Mouse (Mus musculus): ENCODE measurements around the gene Ubald2. TPM values are rescaled to one million over a fixed set of nuclear protein-coding genes. Genes with fewer than 3 reads are reported as not detected.
A peak's percentile ranks its signal among the peaks of the same experiment; 100 is the strongest.
"Not testable (repeated sequence)": the region's sequence is repeated elsewhere in the genome, so short reads cannot be mapped to it uniquely, and the experiment has no call there.

Ubald2 gene
- polyA plus RNA-seq, 1 experiment from 2014 or later = 26.6 TPM

DNA sequence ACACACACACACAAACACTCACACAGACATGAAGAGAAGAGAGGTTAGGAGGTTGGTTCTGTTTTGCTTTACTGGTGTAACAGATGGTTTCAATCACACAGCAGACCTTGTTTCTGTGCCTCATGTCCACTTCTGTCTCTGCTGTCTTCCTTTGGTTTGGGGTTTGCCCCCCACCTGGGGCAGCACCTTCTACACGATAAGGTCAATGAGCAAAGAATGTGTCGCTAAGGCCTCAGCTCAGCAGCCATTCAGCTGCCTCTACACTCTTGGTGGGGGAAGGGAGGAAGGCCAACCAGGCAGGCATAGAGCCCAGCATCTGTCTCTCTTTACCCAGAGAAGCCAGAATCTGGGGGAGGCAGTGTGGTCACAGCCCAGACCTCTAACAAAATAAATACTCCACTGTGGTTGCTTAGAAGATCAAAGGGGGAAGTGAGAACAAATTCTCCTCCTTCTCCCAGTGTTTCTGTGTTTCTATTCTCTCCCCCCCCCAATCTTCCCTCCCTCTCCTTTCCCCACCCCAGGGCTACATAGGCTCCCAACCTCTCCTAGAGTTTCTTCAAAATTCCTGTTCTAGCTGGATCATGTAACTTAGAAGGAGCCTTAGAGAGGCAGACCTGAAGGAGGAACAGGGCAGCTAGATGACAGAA is 15.6 kb upstream of the Ubald2 start:
- peak overlapping the region; percentile 84 for H3K27ac ChIP-seq
- H3K27me3 ChIP-seq = no peaks in the 10 kb centered on the region
- WGBS = 14% methylated on average over 2 of the region's 2 CpGs
- no peak overlapping the region for H3K4me2 ChIP-seq
- H3K4me1 ChIP-seq = peaks cover 26% of the 10 kb centered on the region
- no peaks in the 10 kb centered on the region for H3K36me3 ChIP-seq
- ATAC-seq (ENCODE audit: insufficient number of reproducible peaks, low FRiP score, low TSS enrichment, low read depth) = peak; percentile 56; the same call in 1 of the 2 replicates
- H3K9ac ChIP-seq = no peak overlapping the region
- no peaks in the 10 kb centered on the region for H3K9me3 ChIP-seq
- H3K4me3 ChIP-seq = no peak overlapping the region

DNA sequence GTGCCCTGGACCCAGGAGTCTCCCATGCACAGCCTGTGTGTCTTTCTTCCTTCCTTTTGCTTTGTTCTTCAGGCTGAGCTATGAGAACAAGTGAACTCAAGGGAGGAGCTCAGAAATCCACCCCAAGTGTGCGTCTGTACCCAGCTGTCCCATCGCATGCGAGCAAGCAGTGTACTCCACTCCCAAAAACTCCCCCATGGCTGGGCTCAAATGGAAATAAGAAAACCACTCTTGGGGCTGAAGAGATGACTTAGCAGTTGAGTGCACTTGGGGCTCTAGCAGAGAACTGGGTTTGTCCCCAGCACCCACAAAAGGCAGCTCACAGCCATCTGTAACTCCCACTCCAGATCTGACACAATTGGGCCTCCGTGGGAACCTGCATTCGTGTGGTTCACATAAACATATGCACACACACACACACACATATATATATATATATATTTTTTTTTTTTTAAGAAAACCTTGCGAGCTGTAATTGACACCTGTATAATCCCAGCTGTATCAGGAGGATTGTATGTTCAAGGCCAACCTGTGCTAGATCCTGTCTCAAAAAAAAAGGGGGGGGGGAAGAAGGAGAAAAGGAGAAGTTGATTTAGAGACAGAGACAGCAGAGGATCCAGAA is 14.9 kb upstream of the Ubald2 start:
- Histone ChIP-seq H3K9me3 (no peaks in the 10 kb centered on the region), H3K9ac (no peak overlapping the region), H3K4me1 (peaks cover 23% of the 10 kb centered on the region), H3K27ac (peak overlapping the region; percentile 84), H3K36me3 (no peaks in the 10 kb centered on the region), H3K4me3 (no peak overlapping the region), H3K4me2 (no peak overlapping the region), H3K27me3 (no peaks in the 10 kb centered on the region)
- ATAC-seq (ENCODE audit: insufficient number of reproducible peaks, low FRiP score, low TSS enrichment, low read depth) = no peak
- WGBS = 58% methylated on average over 6 of the region's 6 CpGs

DNA sequence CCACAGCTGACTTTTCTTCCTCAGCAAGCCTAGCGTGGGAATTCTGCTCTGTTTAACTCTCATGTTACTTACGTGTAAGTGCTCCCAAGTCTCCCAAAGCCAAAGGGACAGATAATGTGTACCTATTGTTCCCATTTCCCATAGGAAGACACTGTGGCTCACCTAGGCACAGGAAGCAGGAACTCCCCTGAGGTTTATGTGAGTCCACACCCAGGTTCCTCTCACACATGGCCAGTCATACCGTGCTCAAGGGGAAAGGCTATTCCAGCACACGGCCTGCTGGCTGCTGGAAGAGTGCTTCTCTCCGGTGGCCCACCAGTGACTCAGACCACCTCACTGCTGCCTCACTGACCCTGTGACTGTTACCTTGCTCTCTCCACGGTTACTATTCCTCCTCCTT is 12.8 kb upstream of the Ubald2 start:
- WGBS = 75% methylated on average over 6 of the region's 6 CpGs
- Histone ChIP-seq H3K27ac (no peak overlapping the region), H3K4me2 (no peak overlapping the region), H3K4me3 (no peak overlapping the region), H3K9ac (no peak overlapping the region), H3K36me3 (no peaks in the 10 kb centered on the region), H3K27me3 (no peaks in the 10 kb centered on the region), H3K4me1 (peaks cover 21% of the 10 kb centered on the region), H3K9me3 (no peaks in the 10 kb centered on the region)
- ATAC-seq (ENCODE audit: insufficient number of reproducible peaks, low FRiP score, low TSS enrichment, low read depth) = no peak

DNA sequence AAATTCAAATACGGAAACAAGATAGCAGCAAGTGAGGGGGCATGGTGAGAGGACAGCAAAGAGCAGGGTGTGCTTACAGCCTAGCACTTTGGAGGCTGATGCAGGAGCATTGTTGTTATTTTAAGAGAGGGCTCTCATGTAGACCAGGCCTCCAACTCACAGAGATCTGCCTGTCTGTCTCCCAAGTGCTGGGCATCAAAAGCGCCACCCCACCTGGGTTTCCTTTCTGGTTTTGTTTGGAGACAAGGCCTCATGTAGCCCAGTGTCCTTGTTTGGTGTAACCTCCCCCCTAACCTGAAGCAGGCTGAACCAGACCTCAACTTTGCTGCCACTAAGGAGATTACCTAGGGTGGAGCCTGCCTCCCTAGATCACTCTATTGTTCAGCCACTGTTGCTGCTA is 11.3 kb upstream of the Ubald2 start:
- H3K27me3 ChIP-seq = no peaks in the 10 kb centered on the region
- no peak overlapping the region for H3K4me2 ChIP-seq
- H3K4me1 ChIP-seq = peaks cover 15% of the 10 kb centered on the region
- H3K9ac ChIP-seq = no peak overlapping the region
- no peak for ATAC-seq (ENCODE audit: insufficient number of reproducible peaks, low FRiP score, low TSS enrichment, low read depth)
- H3K36me3 ChIP-seq = no peaks in the 10 kb centered on the region
- H3K27ac ChIP-seq = no peak overlapping the region
- no peak overlapping the region for H3K4me3 ChIP-seq
- WGBS = 87% methylated on average over 2 of the region's 2 CpGs
- no peaks in the 10 kb centered on the region for H3K9me3 ChIP-seq

DNA sequence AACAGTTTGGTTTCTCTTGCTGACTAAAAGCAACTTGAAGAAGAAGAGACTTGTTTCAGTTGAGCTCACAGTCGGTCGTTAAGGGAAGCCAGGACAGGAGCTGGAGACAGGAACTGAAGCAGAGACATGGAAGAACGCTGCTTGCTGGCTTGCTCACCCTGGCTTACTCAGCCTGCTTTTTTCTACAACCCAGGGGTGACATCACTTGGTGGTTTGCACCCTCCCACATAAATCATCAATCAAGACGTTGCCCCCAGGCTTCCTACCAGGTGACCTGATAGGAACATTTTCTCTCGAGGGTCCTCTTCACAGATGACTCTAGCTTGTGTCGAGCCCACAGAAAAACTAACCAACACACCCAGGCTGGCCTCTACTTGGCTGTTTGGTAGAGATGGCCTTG is 10.7 kb upstream of the Ubald2 start:
- Histone ChIP-seq H3K4me2 (no peak overlapping the region), H3K27ac (no peak overlapping the region)
- 76% methylated on average over 6 of the region's 6 CpGs for WGBS

DNA sequence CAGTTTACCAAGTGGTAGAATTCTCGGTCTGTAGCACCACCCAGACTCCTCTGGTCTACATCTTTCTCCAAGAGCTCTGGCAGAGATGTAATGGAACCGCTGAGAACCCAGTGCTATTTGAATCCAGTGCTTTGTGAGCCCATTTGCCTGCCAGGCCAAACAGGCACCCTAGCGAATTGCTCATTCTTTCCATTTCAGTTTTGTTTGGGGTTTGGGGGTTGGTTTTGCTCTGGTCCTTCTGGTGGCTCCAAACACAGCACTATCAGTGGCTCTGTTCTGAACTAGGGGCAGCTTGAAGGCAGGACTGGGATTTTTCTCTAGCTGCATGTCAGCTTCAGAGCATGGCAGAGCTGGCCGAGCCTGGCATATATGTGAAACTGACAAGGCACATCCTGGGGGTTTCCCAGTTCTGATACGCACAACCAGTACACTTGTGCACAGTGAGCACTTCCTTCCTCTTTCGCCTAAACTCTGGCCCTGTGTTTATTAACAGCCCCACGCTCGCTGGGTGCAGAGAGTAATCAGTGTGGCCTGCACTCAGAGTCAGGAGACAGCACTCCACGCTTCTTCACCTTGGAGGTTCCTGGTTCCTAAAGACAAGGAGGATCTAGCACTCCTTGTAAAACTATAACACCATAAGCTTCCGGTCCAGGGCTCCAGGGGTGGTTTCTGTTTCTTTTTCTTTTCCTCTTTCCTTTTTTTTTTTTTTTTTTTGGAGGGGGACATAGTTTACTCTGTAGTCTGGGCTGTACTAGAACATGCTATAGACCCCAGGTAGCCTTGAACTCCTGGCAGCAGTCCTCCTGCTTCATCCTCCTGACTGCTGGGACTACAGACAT is 9.9 kb upstream of the Ubald2 start:
- Histone ChIP-seq H3K9ac (no peak overlapping the region), H3K4me1 (peaks cover under 1% of the 10 kb centered on the region; the same call in 1 of the 2 replicates)
- WGBS = 73% methylated on average over 10 of the region's 10 CpGs

More for the DNA sequence above, 10.7 kb upstream of the Ubald2 start:
- Histone ChIP-seq H3K36me3 (no peaks in the 10 kb centered on the region), H3K4me3 (no peak overlapping the region), H3K9ac (no peak overlapping the region), H3K4me1 (peaks cover 8% of the 10 kb centered on the region), H3K27me3 (no peaks in the 10 kb centered on the region), H3K9me3 (no peaks in the 10 kb centered on the region)
- ATAC-seq (ENCODE audit: insufficient number of reproducible peaks, low FRiP score, low TSS enrichment, low read depth) = no peak

DNA sequence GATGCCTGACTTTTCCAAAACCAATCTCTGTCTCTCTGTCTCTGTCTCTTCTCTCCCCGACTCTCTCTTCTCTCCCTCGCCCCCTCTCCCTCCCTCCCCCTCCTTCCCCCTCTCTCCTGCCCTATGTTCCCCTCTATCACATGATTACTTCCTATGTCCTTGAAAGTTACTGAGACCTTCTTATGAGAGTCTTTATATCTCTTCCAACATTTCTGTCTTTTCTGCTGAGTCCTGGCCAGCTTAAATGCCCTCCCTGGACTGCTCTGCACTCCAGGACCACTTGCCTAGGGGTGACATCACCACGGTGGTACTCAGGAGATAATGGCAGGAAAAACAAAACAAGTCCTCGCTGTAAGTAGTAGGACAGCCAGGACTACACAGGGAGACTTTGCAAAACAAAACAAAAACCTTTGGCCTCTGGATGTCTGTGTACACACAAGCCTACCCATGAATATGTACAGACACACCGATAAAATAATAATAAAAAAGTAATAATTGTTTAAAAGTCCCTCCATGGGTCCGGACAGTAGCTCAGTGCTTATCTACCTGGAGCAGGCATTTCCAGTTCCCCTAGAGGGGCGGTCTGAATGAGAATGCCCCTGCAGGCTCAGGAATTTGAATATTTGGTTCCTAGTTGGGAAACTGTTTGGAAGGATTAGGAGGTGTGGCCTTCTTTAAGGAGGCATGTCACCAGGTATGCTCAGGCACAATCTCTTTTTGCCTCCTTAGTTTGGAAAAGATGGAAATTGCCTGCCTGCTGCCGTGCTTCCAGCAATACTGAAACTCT is 9.1 kb upstream of the Ubald2 start:
- Histone ChIP-seq H3K27me3 (no peaks in the 10 kb centered on the region), H3K27ac (no peak overlapping the region), H3K4me3 (no peak overlapping the region), H3K9ac (no peak overlapping the region), H3K4me2 (no peak overlapping the region), H3K9me3 (no peaks in the 10 kb centered on the region), H3K4me1 (no peaks in the 10 kb centered on the region), H3K36me3 (no peaks in the 10 kb centered on the region)
- ATAC-seq (ENCODE audit: insufficient number of reproducible peaks, low FRiP score, low TSS enrichment, low read depth) = no peak
- WGBS = 56% methylated on average over 8 of the region's 8 CpGs

More for the DNA sequence above, 9.9 kb upstream of the Ubald2 start:
- H3K27me3 ChIP-seq = no peaks in the 10 kb centered on the region
- no peaks in the 10 kb centered on the region for H3K9me3 ChIP-seq
- H3K27ac ChIP-seq = no peak overlapping the region
- H3K36me3 ChIP-seq = no peaks in the 10 kb centered on the region
- no peak overlapping the region for H3K4me3 ChIP-seq
- ATAC-seq (ENCODE audit: insufficient number of reproducible peaks, low FRiP score, low TSS enrichment, low read depth) = no peak
- H3K4me2 ChIP-seq = no peak overlapping the region

DNA sequence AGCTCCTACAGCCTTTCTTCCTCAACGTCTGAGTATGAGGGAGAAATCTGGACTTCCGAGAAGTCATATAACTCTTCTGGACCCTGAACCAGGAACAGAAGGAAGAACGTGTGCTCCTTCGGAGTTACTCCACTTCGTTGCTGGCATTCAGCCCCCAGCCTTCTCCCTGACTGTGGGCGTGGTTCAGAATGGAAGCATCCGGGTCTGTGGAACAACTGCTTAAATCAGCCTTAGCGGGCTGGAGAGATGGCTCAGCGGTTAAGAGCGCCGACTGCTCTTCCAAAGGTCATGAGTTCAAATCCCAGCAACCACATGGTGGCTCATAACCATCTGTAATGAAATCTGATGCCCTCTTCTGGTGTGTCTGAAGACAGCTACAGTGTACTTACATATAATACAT is 7.6 kb upstream of the Ubald2 start:
- H3K27ac ChIP-seq; H3K4me3 ChIP-seq; H3K36me3 ChIP-seq; H3K4me2 ChIP-seq; ATAC-seq (ENCODE audit: insufficient number of reproducible peaks, low FRiP score, low TSS enrichment, low read depth); H3K27me3 ChIP-seq; H3K9me3 ChIP-seq; H3K9ac ChIP-seq; H3K4me1 ChIP-seq: not testable (repeated sequence)
- WGBS = 82% methylated on average over 11 of the region's 11 CpGs

DNA sequence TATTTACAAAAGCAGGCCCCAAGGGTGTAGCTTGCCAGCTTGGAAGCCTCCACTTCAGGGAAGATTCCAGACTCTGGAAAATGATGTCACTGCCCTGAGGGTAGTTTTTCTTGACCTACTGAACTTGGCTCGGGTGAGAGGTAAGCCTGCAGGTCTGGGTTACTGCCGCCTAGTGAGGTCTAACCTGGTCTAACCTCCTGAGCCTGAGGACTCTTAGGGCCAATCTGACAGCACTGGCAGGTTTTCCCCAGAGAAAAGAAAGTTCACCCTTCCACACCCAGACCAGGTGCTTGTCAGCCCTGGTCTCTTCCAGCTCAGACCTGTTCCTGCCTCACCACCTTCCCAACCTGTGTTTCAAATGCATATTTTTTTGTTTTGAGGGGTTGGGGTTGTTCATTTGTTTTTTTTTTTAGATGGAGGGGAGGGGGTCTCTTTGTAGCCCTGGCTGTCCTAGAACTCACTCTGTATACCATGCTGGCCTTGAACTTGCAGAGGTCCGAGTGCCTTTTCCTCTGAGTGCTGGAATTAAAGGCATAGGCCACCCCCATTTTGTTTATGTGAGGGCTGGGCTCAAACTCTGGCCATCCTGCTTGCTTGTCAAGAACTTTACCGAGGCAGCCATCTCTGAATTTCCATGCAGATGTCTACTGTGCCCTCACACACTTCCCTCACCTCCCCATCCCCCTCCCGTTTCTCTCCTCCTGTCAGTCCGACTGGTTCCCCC is 6.9 kb upstream of the Ubald2 start:
- no peaks in the 10 kb centered on the region for H3K27me3 ChIP-seq
- no peak overlapping the region for H3K9ac ChIP-seq
- peaks cover 3% of the 10 kb centered on the region; the same call in 1 of the 2 replicates for H3K4me1 ChIP-seq
- ATAC-seq (ENCODE audit: insufficient number of reproducible peaks, low FRiP score, low TSS enrichment, low read depth) = no peak
- no peak overlapping the region for H3K4me2 ChIP-seq
- H3K27ac ChIP-seq = no peak overlapping the region
- H3K36me3 ChIP-seq = no peaks in the 10 kb centered on the region
- no peak overlapping the region for H3K4me3 ChIP-seq
- WGBS = 71% methylated on average over 6 of the region's 6 CpGs
- no peaks in the 10 kb centered on the region for H3K9me3 ChIP-seq

DNA sequence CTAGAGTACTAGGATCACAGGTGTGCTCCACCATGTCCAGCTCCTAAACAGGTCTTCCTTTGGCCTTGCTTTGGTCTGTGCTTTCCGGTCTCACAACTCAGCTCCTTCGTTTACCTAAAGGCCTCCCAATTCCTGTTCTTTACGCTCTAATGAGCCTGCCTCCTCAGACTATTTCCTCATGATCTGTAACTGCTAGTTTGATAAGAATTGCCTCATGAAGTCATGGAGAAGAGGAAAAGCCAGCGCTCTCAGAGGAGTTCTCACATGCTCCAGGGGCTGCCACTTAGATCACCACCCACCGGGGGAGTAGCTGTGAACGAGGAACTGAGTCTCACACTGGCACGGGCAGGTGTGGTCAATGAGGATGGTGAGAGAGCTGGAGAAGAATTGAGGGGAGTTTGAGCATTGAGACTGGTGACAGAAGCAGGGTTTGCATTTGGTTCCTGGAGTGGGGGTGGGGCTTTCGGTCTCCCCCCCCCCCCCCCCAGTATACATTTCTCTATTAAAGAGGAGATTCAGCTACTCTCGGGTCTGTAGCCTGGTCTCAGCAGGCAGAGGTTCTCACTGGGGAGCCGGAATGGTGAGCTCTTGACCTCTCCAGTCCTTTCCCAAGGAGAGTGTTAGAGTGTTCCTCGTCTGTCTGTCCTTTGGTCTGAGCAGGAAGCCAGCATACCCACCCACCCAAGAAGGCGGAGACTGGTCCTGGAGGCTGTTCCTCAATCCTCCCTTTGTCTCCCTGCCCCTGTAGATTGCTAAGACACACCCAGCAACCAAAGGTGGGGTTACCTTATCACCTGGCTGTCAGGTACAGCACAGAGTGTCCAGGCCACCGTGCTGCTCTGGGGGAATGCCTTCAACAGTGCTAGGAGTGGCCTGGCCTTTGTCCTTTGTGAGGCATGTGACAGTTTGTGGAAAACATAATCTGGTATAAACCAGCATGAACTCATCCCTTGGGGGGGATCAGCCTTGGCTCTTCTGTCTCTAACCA is 4.7 kb upstream of the Ubald2 start:
- no peak for ATAC-seq (ENCODE audit: insufficient number of reproducible peaks, low FRiP score, low TSS enrichment, low read depth)
- no peaks in the 10 kb centered on the region for H3K27me3 ChIP-seq
- WGBS = 45% methylated on average over 13 of the region's 13 CpGs
- no peaks in the 10 kb centered on the region for H3K9me3 ChIP-seq
- H3K9ac ChIP-seq = no peak overlapping the region
- peaks cover 6% of the 10 kb centered on the region; the same call in 1 of the 2 replicates for H3K4me1 ChIP-seq
- no peaks in the 10 kb centered on the region for H3K36me3 ChIP-seq
- no peak overlapping the region for H3K27ac ChIP-seq
- no peak overlapping the region for H3K4me2 ChIP-seq
- H3K4me3 ChIP-seq = no peak overlapping the region
